Comparison of ENCODE assay signal across 9 mouse cellular contexts in the genomic region with DNA sequence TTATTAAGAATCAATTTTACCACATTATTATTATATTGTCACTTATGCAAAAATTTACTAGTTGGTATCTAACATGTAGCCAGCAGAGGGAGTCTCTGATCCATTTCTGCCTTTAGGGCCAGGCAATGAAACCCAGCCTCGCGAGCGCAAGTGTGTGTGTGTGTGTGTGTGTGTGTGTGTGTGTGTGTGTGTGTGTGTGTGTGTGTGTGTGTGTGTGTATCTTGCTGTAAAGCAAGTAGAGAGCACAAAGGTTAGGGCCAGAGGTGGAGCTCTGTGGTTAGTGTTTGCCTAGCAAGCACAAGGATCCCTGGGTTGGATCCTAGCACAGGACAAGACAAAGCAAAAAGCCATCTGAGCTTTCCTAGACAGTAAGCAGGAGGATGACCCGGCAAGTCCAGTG. TPM values are rescaled to one million over a fixed set of nuclear protein-coding genes. Genes with fewer than 3 reads are reported as not detected.
DNase-seq lines count a peak whose midpoint lies in the region; ATAC-seq lines count a peak whose summit lies in the region.
"Had no signal": no experiment of that assay in that cellular context is flagged by ENCODE, and none has a peak within 500 bp of the region (broad histone marks: within the 10 kb centered on the region; RNA-seq: fewer than 3 reads in every experiment).

No protein-coding gene starts in this region.

- no peak overlapping the region for H3K27ac ChIP-seq in forebrain, embryonic 14.5 days (ENCODE audit: low read depth, low read length)
- no peak overlapping the region for H3K27ac ChIP-seq in forebrain, embryonic 13.5 days
- H3K27ac ChIP-seq: neural tube, embryonic 13.5 days had no signal

- no peaks in the 10 kb centered on the region for H3K27me3 ChIP-seq in forebrain, embryonic 14.5 days (replicated peaks; ENCODE audit: control insufficient read depth, insufficient read depth, low read length)
- H3K27me3 ChIP-seq in forebrain, embryonic 13.5 days, result no peaks in the 10 kb centered on the region
- H3K27me3 ChIP-seq: neural tube, embryonic 13.5 days had no signal

- H3K4me3 ChIP-seq in forebrain, embryonic 14.5 days (ENCODE audit: low read depth, low read length), result no peak overlapping the region
- H3K4me3 ChIP-seq in forebrain, embryonic 13.5 days, result no peak overlapping the region
- H3K4me3 ChIP-seq: neural tube, embryonic 13.5 days had no signal

- no peak overlapping the region for H3K4me2 ChIP-seq in forebrain, embryonic 14.5 days (ENCODE audit: low read length)
- H3K4me2 ChIP-seq in forebrain, embryonic 13.5 days, result no peak overlapping the region
- H3K4me2 ChIP-seq: neural tube, embryonic 13.5 days had no signal

- peaks cover 52% of the 10 kb centered on the region for H3K36me3 ChIP-seq in forebrain, embryonic 14.5 days (ENCODE audit: control insufficient read depth, insufficient read depth, low read length)
- peaks cover 63% of the 10 kb centered on the region for H3K36me3 ChIP-seq in forebrain, embryonic 13.5 days (ENCODE audit: poor library complexity, severe bottlenecking)

- ATAC-seq in forebrain, embryonic 14.5 days, result no peak
- no peak for ATAC-seq in forebrain, embryonic 13.5 days

- no peaks in the 10 kb centered on the region for H3K4me1 ChIP-seq in forebrain, embryonic 14.5 days (ENCODE audit: control insufficient read depth, insufficient read depth, low read length)
- H3K4me1 ChIP-seq in forebrain, embryonic 13.5 days, result no peaks in the 10 kb centered on the region
- H3K4me1 ChIP-seq: neural tube, embryonic 13.5 days had no signal

- H3K9me3 ChIP-seq in forebrain, embryonic 14.5 days (replicated peaks; ENCODE audit: control insufficient read depth, low read length), result no peaks in the 10 kb centered on the region
- H3K9me3 ChIP-seq in forebrain, embryonic 13.5 days (replicated peaks), result no peaks in the 10 kb centered on the region
- H3K9me3 ChIP-seq: neural tube, embryonic 13.5 days had no signal

- DNase-seq in forebrain, embryonic 14.5 days (ENCODE audit: low spot score), result peak; percentile 66
- DNase-seq in ovary, postnatal 14 days (ENCODE audit: low spot score), result peak; percentile 15
- DNase-seq in ovary, adult 18-20 months (ENCODE audit: low spot score), result no peak
- peak; percentile 15 for DNase-seq in fibroblast of lung, adult 2 months (ENCODE audit: low read depth)
- peak; percentile 63 for DNase-seq in lung, postnatal 10 days
- no peak for DNase-seq in frontal cortex, postnatal 10 days (ENCODE audit: low spot score in 2 of 2)
- no peak for DNase-seq in ovary, postnatal 36 days (ENCODE audit: low spot score)

- 50% methylated on average over 4 of the region's 4 CpGs for WGBS in forebrain, embryonic 14.5 days
- WGBS in forebrain, embryonic 13.5 days, result 71% methylated on average over 4 of the region's 4 CpGs

- H3K9ac ChIP-seq in forebrain, embryonic 14.5 days (ENCODE audit: low read length), result no peak overlapping the region
- no peak overlapping the region for H3K9ac ChIP-seq in forebrain, embryonic 13.5 days
- H3K9ac ChIP-seq: neural tube, embryonic 13.5 days had no signal

RNA-seq across cellular contexts. Expression of gene Tsg101, which starts 16.1 kb away (rescaled TPM):
- polyA plus RNA-seq in forebrain, embryonic 14.5 days (2014; fragmentation: Nextera tagmentation; extraction: Ambion mirVana), result 519 and 545 TPM in 2 replicates
- polyA plus RNA-seq in forebrain, embryonic 13.5 days (2015; fragmentation: Nextera tagmentation; extraction: Ambion mirVana), result 408 and 422 TPM in 2 replicates

RNA-seq across cellular contexts. Expression of gene Uevld, which starts 22.5 kb away (rescaled TPM):
- 7.4 and 8.2 TPM in 2 replicates for polyA plus RNA-seq in forebrain, embryonic 14.5 days (2014; fragmentation: Nextera tagmentation; extraction: Ambion mirVana)
- 9.4 and 10.4 TPM in 2 replicates for polyA plus RNA-seq in forebrain, embryonic 13.5 days (2015; fragmentation: Nextera tagmentation; extraction: Ambion mirVana)

RNA-seq across cellular contexts. Expression of gene Gm9999, which starts 47.5 kb away (rescaled TPM):
- not detected in 2 replicates for polyA plus RNA-seq in forebrain, embryonic 14.5 days (2014; fragmentation: Nextera tagmentation; extraction: Ambion mirVana)
- polyA plus RNA-seq in forebrain, embryonic 13.5 days (2015; fragmentation: Nextera tagmentation; extraction: Ambion mirVana), result not detected in 2 replicates
- polyA plus RNA-seq: neural tube, embryonic 13.5 days had no signal

Comparison
In these comparisons a context has a peak if more than half of its experiments do, and no peak if none do; other contexts are left out.
1. DNase-seq: peak in forebrain, embryonic 14.5 days (single experiment), ovary, postnatal 14 days (single experiment), fibroblast of lung, adult 2 months (single experiment) and lung, postnatal 10 days (single experiment); none in ovary, adult 18-20 months (single experiment), frontal cortex, postnatal 10 days (0 of 2) and ovary, postnatal 36 days (single experiment).